Mouse (Mus musculus) lung, embryonic 16.5 days (tissue): Measurements from ENCODE around the gene Ceacam9. TPM values are rescaled to one million over a fixed set of nuclear protein-coding genes. Genes with fewer than 3 reads are reported as not detected.
"Not testable (repeated sequence)": the region's sequence is repeated elsewhere in the genome, so short reads cannot be mapped to it uniquely, and the experiment has no call there.

Experiments
- ATAC-seq: fragments of 200-750 bp; cut with Nextera tagmentation; 2 replicates; pipeline ENCODE4 v1.8.0; 2017; ENCODE audit warnings: low read depth, mild to moderate bottlenecking, moderate library complexity
- H3K27ac ChIP-seq: fragments of 300-500 bp; sonication (generic); 2 replicates; pipeline ENCODE4 v1.5.1; 2014; ENCODE audit warnings: mild to moderate bottlenecking, control low read depth, low read length
- H3K27me3 ChIP-seq: fragments of 300-500 bp; sonication (generic); 2 replicates; pipeline ENCODE4 v1.6.1; 2014; ENCODE audit warnings: low read depth, low read length, mixed read lengths; ENCODE audit not compliant: control insufficient read depth, insufficient read depth
- H3K36me3 ChIP-seq: fragments of 300-500 bp; sonication (generic); 2 replicates; pipeline ENCODE4 v1.6.1; 2014; ENCODE audit warnings: low read length; ENCODE audit not compliant: control insufficient read depth, insufficient read depth
- H3K4me1 ChIP-seq: fragments of 300-500 bp; sonication (generic); replicated peaks from 2 replicates; pipeline ENCODE4 v1.6.1; 2014; ENCODE audit warnings: low read length, mixed read lengths; ENCODE audit not compliant: control insufficient read depth, insufficient read depth
- H3K4me2 ChIP-seq: fragments of 300-500 bp; sonication (generic); 2 replicates; pipeline ENCODE4 v1.6.1; 2014; ENCODE audit warnings: low read depth, low read length, control low read depth
- H3K4me3 ChIP-seq: fragments of 300-500 bp; sonication (generic); 2 replicates; pipeline ENCODE4 v1.5.1; 2014; ENCODE audit warnings: mild to moderate bottlenecking, low read length, control low read depth
- H3K9ac ChIP-seq: fragments of 300-500 bp; sonication (generic); 2 replicates; pipeline ENCODE4 v1.6.1; 2014; ENCODE audit warnings: low read length, control low read depth
- H3K9me3 ChIP-seq: fragments of 300-500 bp; sonication (generic); 2 replicates; pipeline ENCODE4 v1.6.1; 2016; ENCODE audit warnings: low read length; ENCODE audit not compliant: control insufficient read depth
- WGBS: fragments of 180-500 bp; shearing (Covaris S2); extraction: QIAGEN DNeasy Blood & Tissue Kit; methylation state at CpG from one replicate; pipeline ENCODE4 v1.1.7; 2014; 5-methylcytosine and 5-hydroxymethylcytosine counted together
- polyA plus RNA-seq: library from polyadenylated mRNA; unstranded; fragments of >200 nt; fragmentation: Nextera tagmentation; extraction: Ambion mirVana; gene quantifications from 2 replicates; pipeline ENCODE4 v1.2.1, GENCODE M21; 2015

Ceacam9 gene
- polyA plus RNA-seq, 1 experiment from 2014 or later, result not detected

GRCm38 (mm10) chr7:16708244-16708643 lies 13.5 kb upstream of the Ceacam9 start:
- no peaks in the 10 kb centered on the region for H3K9me3 ChIP-seq
- ATAC-seq, result 0 out of 2 replicates have a peak, but pooled peaks have one; percentile 38
- H3K9ac ChIP-seq, result no peak overlapping the region
- H3K36me3 ChIP-seq, result no peaks in the 10 kb centered on the region
- WGBS, result 20% methylated on average over 9 of the region's 9 CpGs
- no peak overlapping the region for H3K4me2 ChIP-seq
- H3K4me1 ChIP-seq, result peaks cover 10% of the 10 kb centered on the region; the same call in 1 of the 2 replicates
- no peak overlapping the region for H3K27ac ChIP-seq
- H3K4me3 ChIP-seq, result no peak overlapping the region
- no peaks in the 10 kb centered on the region for H3K27me3 ChIP-seq

DNA sequence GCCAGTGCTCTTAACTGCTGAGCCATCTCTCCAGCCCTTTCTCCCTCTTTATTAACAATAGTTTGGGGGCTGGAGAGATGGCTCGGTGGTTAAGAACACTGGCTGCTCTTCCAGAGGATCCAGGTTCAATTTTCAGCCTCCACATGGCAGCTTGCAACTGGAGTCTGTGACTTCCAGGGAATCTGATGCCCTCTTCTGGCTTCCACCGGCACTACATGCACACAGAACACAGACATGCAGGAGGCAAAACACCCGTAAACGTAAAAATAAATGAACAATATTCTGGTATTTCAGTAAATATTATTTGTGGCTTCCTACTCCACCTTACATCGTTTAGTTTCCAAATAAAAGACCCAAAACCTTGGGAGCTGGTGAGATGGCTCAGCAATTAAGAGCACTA lies 11.1 kb upstream of the Ceacam9 start:
- Histone ChIP-seq H3K4me2 (no peak overlapping the region), H3K4me3 (no peak overlapping the region), H3K36me3 (no peaks in the 10 kb centered on the region), H3K9me3 (no peaks in the 10 kb centered on the region; the same call in 1 of the 2 replicates), H3K4me1 (peaks cover 10% of the 10 kb centered on the region; the same call in 1 of the 2 replicates), H3K9ac (no peak overlapping the region), H3K27ac (no peak overlapping the region), H3K27me3 (no peaks in the 10 kb centered on the region)
- 73% methylated on average over 5 of the region's 5 CpGs for WGBS
- no peak for ATAC-seq

DNA sequence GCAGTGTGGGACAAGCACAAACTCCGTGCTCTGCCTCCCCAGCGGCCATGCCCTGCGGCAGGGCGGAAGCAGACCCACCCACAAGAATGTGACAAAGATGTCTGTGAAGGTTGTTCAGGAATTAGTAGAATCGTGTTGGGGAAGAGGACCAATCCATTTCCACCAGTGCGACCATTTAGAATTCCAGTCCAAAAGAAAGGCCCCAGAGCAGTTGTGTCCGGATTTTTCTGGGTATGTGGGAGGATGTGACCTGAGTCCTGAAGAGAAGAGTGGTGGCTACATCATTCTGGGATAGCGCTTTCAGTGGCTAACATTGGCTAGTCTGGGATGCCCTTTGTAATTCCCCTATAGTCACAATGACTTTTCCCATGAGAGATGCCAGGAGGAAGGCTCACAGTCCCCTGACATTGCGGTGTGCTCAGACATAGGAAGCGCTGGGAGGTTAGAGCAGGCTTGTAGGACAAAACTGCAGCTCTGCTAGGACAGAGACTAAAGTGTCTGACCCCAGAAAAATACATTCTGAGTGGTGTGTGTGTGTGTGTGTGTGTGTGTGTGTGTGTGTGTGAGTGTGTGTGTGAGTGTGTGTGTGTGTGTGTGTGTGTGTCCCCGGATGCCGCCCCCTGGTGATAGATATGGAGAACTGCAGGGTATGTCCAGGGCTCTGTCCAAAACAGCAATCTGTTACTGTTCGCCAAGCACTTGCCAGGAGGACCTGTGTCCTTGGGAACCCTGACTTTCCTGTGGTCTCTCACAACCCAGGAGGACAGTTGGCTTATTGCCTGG lies 8.9 kb upstream of the Ceacam9 start:
- no peak overlapping the region for H3K4me3 ChIP-seq
- WGBS, result 69% methylated on average over 13 of the region's 13 CpGs
- H3K9ac ChIP-seq, result no peak overlapping the region
- H3K4me1 ChIP-seq, result no peaks in the 10 kb centered on the region
- H3K4me2 ChIP-seq, result no peak overlapping the region
- H3K27me3 ChIP-seq, result no peaks in the 10 kb centered on the region
- ATAC-seq, result no peak
- H3K27ac ChIP-seq, result no peak overlapping the region
- H3K9me3 ChIP-seq, result no peaks in the 10 kb centered on the region; the same call in 1 of the 2 replicates
- no peaks in the 10 kb centered on the region for H3K36me3 ChIP-seq

GRCm38 (mm10) chr7:16716456-16717152 lies 5.1 kb upstream of the Ceacam9 start:
- peak; percentile 47; the same call in 1 of the 2 replicates for ATAC-seq
- not testable (repeated sequence) for H3K4me1 ChIP-seq, H3K27me3 ChIP-seq, H3K36me3 ChIP-seq, H3K9me3 ChIP-seq, H3K27ac ChIP-seq, H3K9ac ChIP-seq, H3K4me3 ChIP-seq, H3K4me2 ChIP-seq
- 31% methylated on average over 8 of the region's 8 CpGs for WGBS

GRCm38 (mm10) chr7:16722490-16722889 lies 761 bp downstream of the Ceacam9 start:
- not testable (repeated sequence) for H3K4me2 ChIP-seq, H3K27ac ChIP-seq, H3K9me3 ChIP-seq, H3K27me3 ChIP-seq, H3K4me3 ChIP-seq, ATAC-seq, H3K36me3 ChIP-seq, H3K4me1 ChIP-seq, H3K9ac ChIP-seq
- 47% methylated on average over 3 of the region's 3 CpGs for WGBS

GRCm38 (mm10) chr7:16728596-16729348 lies 7.0 kb downstream of the Ceacam9 start:
- no peak overlapping the region for H3K4me3 ChIP-seq
- no peaks in the 10 kb centered on the region for H3K9me3 ChIP-seq
- peak; percentile 62 for ATAC-seq
- 16% methylated on average over 14 of the region's 14 CpGs for WGBS
- no peaks in the 10 kb centered on the region for H3K27me3 ChIP-seq
- H3K36me3 ChIP-seq, result no peaks in the 10 kb centered on the region
- H3K27ac ChIP-seq, result no peak overlapping the region
- peak overlapping the region; percentile 43; the same call in 1 of the 2 replicates for H3K9ac ChIP-seq
- H3K4me2 ChIP-seq, result peak overlapping the region; percentile 20
- peaks cover 11% of the 10 kb centered on the region; the same call in 1 of the 2 replicates for H3K4me1 ChIP-seq

- peak overlapping the region; percentile 35 for H3K4me2 ChIP-seq
- not testable (repeated sequence) for H3K9ac ChIP-seq
Observed at GRCm38 (mm10) chr7:16729563-16729962, 7.8 kb downstream of the Ceacam9 start.

DNA sequence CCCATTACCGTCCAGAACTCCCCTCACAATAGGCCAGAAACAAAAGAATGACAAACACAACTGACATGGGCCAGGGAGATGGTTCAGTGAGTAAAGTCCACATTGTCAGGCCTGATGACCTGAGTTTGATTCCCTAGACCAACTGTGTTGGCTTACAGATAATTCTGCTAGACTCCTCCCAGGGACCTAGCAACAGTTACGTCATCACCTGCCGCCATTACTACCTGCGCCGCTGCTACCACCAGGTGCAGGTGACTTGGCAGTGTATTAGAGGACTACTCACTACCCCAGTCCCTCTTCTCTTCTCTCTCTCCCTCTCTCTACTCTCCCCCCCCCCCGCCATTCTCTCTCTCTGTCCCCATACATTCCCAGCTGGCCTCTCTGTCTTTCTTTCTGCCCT lies 9.1 kb downstream of the Ceacam9 start:
- H3K27me3 ChIP-seq, result no peaks in the 10 kb centered on the region
- no peak overlapping the region for H3K9ac ChIP-seq
- no peak overlapping the region for H3K4me3 ChIP-seq
- no peak for ATAC-seq
- 93% methylated on average over 5 of the region's 6 CpGs for WGBS
- H3K36me3 ChIP-seq, result no peaks in the 10 kb centered on the region
- peaks cover 11% of the 10 kb centered on the region; the same call in 1 of the 2 replicates for H3K4me1 ChIP-seq
- no peaks in the 10 kb centered on the region for H3K9me3 ChIP-seq
- no peak overlapping the region for H3K27ac ChIP-seq
- H3K4me2 ChIP-seq, result no peak overlapping the region

More at GRCm38 (mm10) chr7:16729563-16729962, 7.8 kb downstream of the Ceacam9 start:
- not testable (repeated sequence) for H3K27ac ChIP-seq, H3K9me3 ChIP-seq, H3K36me3 ChIP-seq, H3K27me3 ChIP-seq, H3K4me3 ChIP-seq
- 3% methylated on average over 7 of the region's 7 CpGs for WGBS
- peak; percentile 44; the same call in 1 of the 2 replicates for ATAC-seq
- H3K4me1 ChIP-seq, result peaks cover 11% of the 10 kb centered on the region; the same call in 1 of the 2 replicates
